Mouse (Mus musculus): Measurements from ENCODE around the gene Phyh.
"Not testable (repeated sequence)": the region's sequence is repeated elsewhere in the genome, so short reads cannot be mapped to it uniquely, and the experiment has no call there.

DNA sequence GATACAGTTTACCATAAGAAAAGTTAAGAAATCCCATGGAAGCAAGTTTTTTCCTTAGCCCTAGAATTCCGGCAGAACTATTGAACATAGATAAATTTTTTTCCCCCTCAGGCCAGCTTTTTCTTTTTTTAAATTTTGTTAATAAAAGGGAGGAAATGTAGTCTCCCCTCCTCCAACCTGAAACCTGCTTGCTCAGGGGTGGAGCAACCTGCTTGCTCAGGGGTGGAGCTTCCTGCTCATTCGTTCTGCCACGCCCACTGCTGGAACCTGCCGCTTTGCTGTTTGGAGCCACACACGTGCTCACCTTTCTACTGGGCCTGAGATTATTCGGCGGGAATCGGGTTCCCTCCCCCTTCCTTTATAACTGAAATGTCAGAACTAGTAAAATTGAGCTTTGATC, 30.9 kb downstream of the Phyh start:
- TF ChIP-seq CTCF (IDR thresholded peaks at IDR 0.05; ENCODE audit: low read depth, low read length); POLR2A (IDR thresholded peaks at IDR 0.05; ENCODE audit: extremely low read depth, insufficient read depth, low read length): not testable (repeated sequence)
